8 mouse cellular contexts compared by ENCODE assay signal in genomic region chr2:35679812-35680672, GRCm38 (mm10).
DNase-seq lines count a peak whose midpoint lies in the region; ATAC-seq and TF ChIP-seq lines count a peak whose summit lies in the region.

No protein-coding gene starts in this region.

- no peak overlapping the region for H3K9ac ChIP-seq in forebrain, embryonic 11.5 days (ENCODE audit: low read length)
- H3K9ac ChIP-seq in kidney, postnatal 0 days (ENCODE audit: low read depth, low read length): no peak overlapping the region

- DNase-seq in forebrain, embryonic 10.5 days (ENCODE audit: extremely low spot score, low spot score): no peak
- no peak for DNase-seq in forebrain, embryonic 11.5 days (ENCODE audit: low spot score)
- peak; percentile 91 for DNase-seq in adrenal gland, adult 2 months
- DNase-seq in heart, adult 9 months (ENCODE audit: low spot score in 2 of 2): peak; percentile 76 to 81
- peak; percentile 59 for DNase-seq in kidney, postnatal 0 days (ENCODE audit: low spot score)
- peak; percentile 65 to 68 for DNase-seq in lung, postnatal 4 days
- DNase-seq in MN1 (ENCODE audit: low spot score): no peak
- DNase-seq in gastrocnemius, postnatal 14 days: no peak

- peaks cover 5% of the 10 kb centered on the region; the same call in 1 of the 2 replicates for H3K36me3 ChIP-seq in forebrain, embryonic 10.5 days (replicated peaks)
- no peaks in the 10 kb centered on the region for H3K36me3 ChIP-seq in forebrain, embryonic 11.5 days (ENCODE audit: control insufficient read depth, insufficient read depth, low read length)
- no peaks in the 10 kb centered on the region for H3K36me3 ChIP-seq in kidney, postnatal 0 days (ENCODE audit: insufficient read depth, low read length)

- ATAC-seq in forebrain, embryonic 11.5 days (replicated peaks; ENCODE audit: low FRiP score): no peak
- ATAC-seq in kidney, postnatal 0 days (replicated peaks; ENCODE audit: low FRiP score, low read depth): no peak

- no peak overlapping the region for H3K4me2 ChIP-seq in forebrain, embryonic 11.5 days (ENCODE audit: low read depth, low read length, severe bottlenecking)
- H3K4me2 ChIP-seq in kidney, postnatal 0 days (ENCODE audit: low read length): no peak overlapping the region

- H3K4me3 ChIP-seq in forebrain, embryonic 10.5 days: no peak overlapping the region
- H3K4me3 ChIP-seq in forebrain, embryonic 11.5 days (ENCODE audit: low read depth, low read length): no peak overlapping the region
- no peak overlapping the region for H3K4me3 ChIP-seq in kidney, postnatal 0 days (replicated peaks; ENCODE audit: low read depth, low read length)

- H3K27me3 ChIP-seq in forebrain, embryonic 10.5 days (ENCODE audit: poor library complexity, severe bottlenecking): no peaks in the 10 kb centered on the region
- no peaks in the 10 kb centered on the region for H3K27me3 ChIP-seq in forebrain, embryonic 11.5 days (ENCODE audit: control insufficient read depth, insufficient read depth, low read length)
- H3K27me3 ChIP-seq in kidney, postnatal 0 days (ENCODE audit: insufficient read depth, low read length): no peaks in the 10 kb centered on the region

- intact Hi-C loops in gastrocnemius, postnatal 14 days (cut with DNase I; ENCODE audit: low total_unique reads): no loop called here

- H3K4me1 ChIP-seq in forebrain, embryonic 10.5 days: peaks cover 98% of the 10 kb centered on the region
- peaks cover 48% of the 10 kb centered on the region for H3K4me1 ChIP-seq in forebrain, embryonic 11.5 days (replicated peaks; ENCODE audit: control insufficient read depth, insufficient read depth, low read length)
- peaks cover 69% of the 10 kb centered on the region for H3K4me1 ChIP-seq in kidney, postnatal 0 days (replicated peaks; ENCODE audit: insufficient read depth, low read length)

- 28% methylated on average over 10 of the region's 10 CpGs for WGBS in forebrain, embryonic 10.5 days
- WGBS in forebrain, embryonic 11.5 days: 18% methylated on average over 10 of the region's 10 CpGs
- WGBS in kidney, postnatal 0 days: 32% methylated on average over 10 of the region's 10 CpGs

- H3K27ac ChIP-seq in forebrain, embryonic 10.5 days: peak overlapping the region; percentile 75
- no peak overlapping the region for H3K27ac ChIP-seq in forebrain, embryonic 11.5 days (ENCODE audit: low read depth, low read length)
- H3K27ac ChIP-seq in kidney, postnatal 0 days: peak overlapping the region; percentile 38; the same call in 1 of the 2 replicates

- TF ChIP-seq CTCF in kidney, postnatal 0 days (IDR thresholded peaks at IDR 0.05; ENCODE audit: low read depth): no peak

- no peaks in the 10 kb centered on the region for H3K9me3 ChIP-seq in forebrain, embryonic 10.5 days
- H3K9me3 ChIP-seq in forebrain, embryonic 11.5 days (ENCODE audit: control insufficient read depth, low read length): no peaks in the 10 kb centered on the region
- H3K9me3 ChIP-seq in kidney, postnatal 0 days (replicated peaks; ENCODE audit: low read length): no peaks in the 10 kb centered on the region

Comparison
In these comparisons a context has a peak if more than half of its experiments do, and no peak if none do; other contexts are left out.
1. DNase-seq: peak in adrenal gland, adult 2 months (single experiment), heart, adult 9 months (2 of 2), kidney, postnatal 0 days (single experiment) and lung, postnatal 4 days (2 of 2); none in forebrain, embryonic 10.5 days (single experiment), forebrain, embryonic 11.5 days (single experiment), MN1 (single experiment) and gastrocnemius, postnatal 14 days (single experiment).